Mouse (Mus musculus) stomach, postnatal 0 days (tissue): ENCODE results near the gene Ell.

Experiments used
- CTCF ChIP-seq: IDR thresholded peaks from 2 replicates; pipeline ENCODE4 v1.5.1; 2016; ENCODE audit warnings: antibody characterized with exemption, low read depth, mild to moderate bottlenecking, moderate library complexity
- EP300 ChIP-seq: optimal IDR thresholded peaks from 2 replicates; pipeline ENCODE3; 2016; ENCODE audit warnings: antibody characterized with exemption

DNA sequence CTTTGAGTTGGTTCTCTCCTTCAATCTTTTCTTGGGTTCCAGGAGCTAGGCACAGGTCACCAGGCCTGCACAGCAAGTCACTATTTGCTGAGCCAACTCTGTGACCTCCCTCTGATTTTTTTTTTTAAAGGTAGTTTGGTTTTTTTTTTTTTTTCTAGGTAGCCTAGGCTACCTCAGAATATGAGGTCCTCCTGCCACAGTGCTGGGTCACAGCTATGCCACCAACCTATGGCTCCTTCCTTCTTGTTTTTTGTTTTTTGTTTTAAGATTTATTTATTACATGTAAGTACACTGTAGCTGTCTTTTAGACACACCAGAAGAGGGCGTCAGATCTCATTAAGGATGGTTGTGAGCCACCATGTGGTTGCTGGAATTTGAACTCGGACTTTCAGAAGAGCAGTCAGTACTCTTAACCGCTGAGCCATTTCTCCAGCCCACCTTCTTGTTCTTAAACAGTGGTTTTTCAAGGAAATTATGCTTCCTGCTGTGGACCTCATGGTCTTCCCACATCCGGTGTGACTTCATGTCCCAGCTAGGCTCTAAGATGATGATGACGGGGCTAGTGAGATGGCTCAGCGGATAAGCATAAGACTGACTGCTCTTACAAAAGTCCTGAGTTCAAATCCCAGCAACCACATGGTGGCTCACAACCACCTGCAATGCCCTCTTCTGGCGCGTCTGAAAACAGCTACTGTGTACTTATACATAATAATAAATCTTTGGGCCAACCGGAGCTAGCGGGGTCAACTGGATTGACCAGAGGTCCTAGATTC, 10.3 kb downstream of the Ell start:
- TF ChIP-seq CTCF (peak; percentile 29; the same call in 1 of the 2 replicates), EP300 (no peak)
